Mouse (Mus musculus): Measurements from ENCODE around the gene Abhd17a.

Abhd17a gene

GRCm38 (mm10) chr10:80589879-80590854, at the start of gene Abhd17a:
TSS of gene Abhd17a (minus strand) at chr10:80590341.
- peak; percentile 93 for DNase-seq (ENCODE audit: low spot score)

- DNase-seq (ENCODE audit: low spot score), result no peak
Observed at GRCm38 (mm10) chr10:80635345-80635744, 45.2 kb upstream of the Abhd17a start.

GRCm38 (mm10) chr10:80628925-80629324, 38.8 kb upstream of the Abhd17a start:
- DNase-seq (ENCODE audit: low spot score), result no peak

- no peak for DNase-seq (ENCODE audit: low spot score)
Observed at GRCm38 (mm10) chr10:80627685-80628084, 37.5 kb upstream of the Abhd17a start.

- DNase-seq (ENCODE audit: low spot score), result no peak
Observed at GRCm38 (mm10) chr10:80625764-80626163, 35.6 kb upstream of the Abhd17a start.

- DNase-seq (ENCODE audit: low spot score), result peak; percentile 39
Observed at GRCm38 (mm10) chr10:80623457-80624191, 33.5 kb upstream of the Abhd17a start.

GRCm38 (mm10) chr10:80622661-80623456, 32.7 kb upstream of the Abhd17a start, which contains the start of gene Csnk1g2:
TSS of gene Csnk1g2 (plus strand) at chr10:80622838.
- no peak for DNase-seq (ENCODE audit: low spot score)

- peak; percentile 98 for DNase-seq (ENCODE audit: low spot score)
Observed at GRCm38 (mm10) chr10:80621940-80622660, 32.0 kb upstream of the Abhd17a start.

GRCm38 (mm10) chr10:80621690-80621939, 31.5 kb upstream of the Abhd17a start:
- DNase-seq (ENCODE audit: low spot score), result no peak

- DNase-seq (ENCODE audit: low spot score), result no peak
Observed at GRCm38 (mm10) chr10:80620796-80621689, 30.9 kb upstream of the Abhd17a start.

GRCm38 (mm10) chr10:80620365-80620764, 30.2 kb upstream of the Abhd17a start:
- DNase-seq (ENCODE audit: low spot score), result no peak

GRCm38 (mm10) chr10:80619465-80620244, 29.5 kb upstream of the Abhd17a start:
- DNase-seq (ENCODE audit: low spot score), result no peak

GRCm38 (mm10) chr10:80618181-80618580, 28.0 kb upstream of the Abhd17a start:
- DNase-seq (ENCODE audit: low spot score), result no peak

GRCm38 (mm10) chr10:80614351-80614750, 24.2 kb upstream of the Abhd17a start:
- DNase-seq (ENCODE audit: low spot score), result no peak

GRCm38 (mm10) chr10:80613821-80614220, 23.7 kb upstream of the Abhd17a start:
- no peak for DNase-seq (ENCODE audit: low spot score)

- DNase-seq (ENCODE audit: low spot score), result no peak
Observed at GRCm38 (mm10) chr10:80611905-80612304, 21.8 kb upstream of the Abhd17a start.

GRCm38 (mm10) chr10:80611024-80611423, 20.9 kb upstream of the Abhd17a start:
- DNase-seq (ENCODE audit: low spot score), result no peak

GRCm38 (mm10) chr10:80610116-80610785, 20.1 kb upstream of the Abhd17a start:
- no peak for DNase-seq (ENCODE audit: low spot score)

GRCm38 (mm10) chr10:80609269-80609924, 19.3 kb upstream of the Abhd17a start:
- DNase-seq (ENCODE audit: low spot score), result no peak
